Mouse (Mus musculus) embryonic facial prominence, embryonic 15.5 days (tissue): Measurements from ENCODE around the gene Sipa1l3. TPM values are rescaled to one million over a fixed set of nuclear protein-coding genes. Genes with fewer than 3 reads are reported as not detected.

Source experiments
- ATAC-seq: fragments of 200-750 bp; cut with Nextera tagmentation; 2 replicates; pipeline ENCODE4 v1.8.0; 2017; ENCODE audit warnings: low read depth, moderate TSS enrichment; ENCODE audit not compliant: insufficient number of reproducible peaks, low FRiP score, low TSS enrichment
- H3K27ac ChIP-seq: fragments of 300-500 bp; sonication (generic); replicated peaks from 2 replicates; pipeline ENCODE4 v1.5.1; 2015; ENCODE audit warnings: mild to moderate bottlenecking, inconsistent platforms
- H3K27me3 ChIP-seq: fragments of 300-500 bp; sonication (generic); 2 replicates; pipeline ENCODE4 v1.6.1; 2015; ENCODE audit warnings: inconsistent platforms
- H3K36me3 ChIP-seq: fragments of 300-500 bp; sonication (generic); 2 replicates; pipeline ENCODE4 v1.6.1; 2015; ENCODE audit warnings: mild to moderate bottlenecking, inconsistent platforms
- H3K4me1 ChIP-seq: fragments of 300-500 bp; sonication (generic); 2 replicates; pipeline ENCODE4 v1.6.1; 2015; ENCODE audit warnings: inconsistent platforms
- H3K4me2 ChIP-seq: fragments of 300-500 bp; sonication (generic); replicated peaks from 2 replicates; pipeline ENCODE4 v1.6.1; 2015; ENCODE audit warnings: mild to moderate bottlenecking, inconsistent platforms
- H3K4me3 ChIP-seq: fragments of 300-500 bp; sonication (generic); replicated peaks from 2 replicates; pipeline ENCODE4 v1.5.1; 2015; ENCODE audit warnings: mild to moderate bottlenecking, inconsistent platforms
- H3K9ac ChIP-seq: fragments of 300-500 bp; sonication (generic); 2 replicates; pipeline ENCODE4 v1.6.1; 2015; ENCODE audit warnings: inconsistent platforms
- H3K9me3 ChIP-seq: fragments of 300-500 bp; sonication (generic); replicated peaks from 2 replicates; pipeline ENCODE4 v1.6.1; 2016; ENCODE audit warnings: inconsistent platforms
- WGBS: fragments of 180-500 bp; shearing (Covaris S2); methylation state at CpG from one replicate; pipeline ENCODE4 v1.1.7; 2015; 5-methylcytosine and 5-hydroxymethylcytosine counted together
- polyA plus RNA-seq: library from polyadenylated mRNA; unstranded; fragments of >200 nt; fragmentation: Nextera tagmentation; extraction: Ambion mirVana; gene quantifications from 2 replicates; pipeline ENCODE4 v1.2.1, GENCODE M21; 2015

Gene Sipa1l3
- polyA plus RNA-seq, 1 experiment from 2014 or later, result 21.6 TPM

GRCm38 (mm10) chr7:29523700-29524099 is 5.3 kb upstream of the Sipa1l3 start:
- no peak overlapping the region for H3K27ac ChIP-seq
- H3K4me1 ChIP-seq, result peaks cover 6% of the 10 kb centered on the region; the same call in 1 of the 2 replicates
- no peak overlapping the region for H3K9ac ChIP-seq
- H3K27me3 ChIP-seq, result no peaks in the 10 kb centered on the region
- H3K4me3 ChIP-seq, result no peak overlapping the region
- no peaks in the 10 kb centered on the region for H3K9me3 ChIP-seq
- no peak overlapping the region for H3K4me2 ChIP-seq
- ATAC-seq, result no peak
- 0% methylated on average over 5 of the region's 5 CpGs for WGBS
- H3K36me3 ChIP-seq, result no peaks in the 10 kb centered on the region

- 52% methylated on average over 5 of the region's 5 CpGs for WGBS
- H3K4me2 ChIP-seq, result no peak overlapping the region
- no peak overlapping the region for H3K4me3 ChIP-seq
- no peak overlapping the region for H3K9ac ChIP-seq
- no peak for ATAC-seq
- no peaks in the 10 kb centered on the region for H3K27me3 ChIP-seq
- no peaks in the 10 kb centered on the region for H3K36me3 ChIP-seq
- no peak overlapping the region for H3K27ac ChIP-seq
- no peaks in the 10 kb centered on the region for H3K9me3 ChIP-seq
- peaks cover 13% of the 10 kb centered on the region for H3K4me1 ChIP-seq
These were observed 3.6 kb upstream of the Sipa1l3 start for GRCm38 (mm10) chr7:29521841-29522575.

GRCm38 (mm10) chr7:29521365-29521764 is 2.9 kb upstream of the Sipa1l3 start:
- WGBS, result 73% methylated on average over 5 of the region's 5 CpGs
- no peaks in the 10 kb centered on the region for H3K27me3 ChIP-seq
- H3K4me3 ChIP-seq, result no peak overlapping the region
- H3K9ac ChIP-seq, result no peak overlapping the region
- no peaks in the 10 kb centered on the region for H3K9me3 ChIP-seq
- H3K36me3 ChIP-seq, result no peaks in the 10 kb centered on the region
- H3K4me1 ChIP-seq, result peaks cover 20% of the 10 kb centered on the region
- no peak for ATAC-seq
- no peak overlapping the region for H3K27ac ChIP-seq
- H3K4me2 ChIP-seq, result no peak overlapping the region

- no peaks in the 10 kb centered on the region for H3K9me3 ChIP-seq
- H3K4me2 ChIP-seq, result no peak overlapping the region
- no peak overlapping the region for H3K9ac ChIP-seq
- H3K36me3 ChIP-seq, result no peaks in the 10 kb centered on the region
- no peaks in the 10 kb centered on the region for H3K27me3 ChIP-seq
- no peak overlapping the region for H3K27ac ChIP-seq
- WGBS, result 69% methylated on average over 2 of the region's 2 CpGs
- no peak for ATAC-seq
- no peak overlapping the region for H3K4me3 ChIP-seq
- H3K4me1 ChIP-seq, result peaks cover 24% of the 10 kb centered on the region
These were observed 2.4 kb upstream of the Sipa1l3 start for GRCm38 (mm10) chr7:29520794-29521193.

GRCm38 (mm10) chr7:29519211-29519550 is 740 bp upstream of the Sipa1l3 start:
- Histone ChIP-seq H3K36me3 (no peaks in the 10 kb centered on the region), H3K4me1 (peaks cover 35% of the 10 kb centered on the region), H3K4me2 (peak overlapping the region; percentile 90), H3K27me3 (no peaks in the 10 kb centered on the region), H3K4me3 (peak overlapping the region; percentile 97), H3K9me3 (no peaks in the 10 kb centered on the region), H3K27ac (peak overlapping the region; percentile 93), H3K9ac (peak overlapping the region; percentile 44)
- 0% methylated on average over 19 of the region's 19 CpGs for WGBS
- ATAC-seq, result no peak

- Histone ChIP-seq H3K27me3 (no peaks in the 10 kb centered on the region), H3K4me2 (peak overlapping the region; percentile 90), H3K27ac (peak overlapping the region; percentile 93), H3K4me1 (peaks cover 46% of the 10 kb centered on the region), H3K9me3 (no peaks in the 10 kb centered on the region), H3K36me3 (no peaks in the 10 kb centered on the region), H3K9ac (peak overlapping the region; percentile 90), H3K4me3 (peak overlapping the region; percentile 97)
- peak; percentile 2; the same call in 1 of the 2 replicates for ATAC-seq
- 0% methylated on average over 28 of the region's 28 CpGs for WGBS
These were observed 404 bp downstream of the Sipa1l3 start for GRCm38 (mm10) chr7:29518054-29518420.

- Histone ChIP-seq H3K4me2 (peak overlapping the region; percentile 90), H3K9ac (no peak overlapping the region), H3K27ac (no peak overlapping the region), H3K27me3 (no peaks in the 10 kb centered on the region), H3K4me3 (peak overlapping the region; percentile 97), H3K36me3 (no peaks in the 10 kb centered on the region), H3K9me3 (no peaks in the 10 kb centered on the region), H3K4me1 (peaks cover 53% of the 10 kb centered on the region)
- WGBS, result 48% methylated on average over 5 of the region's 5 CpGs
- no peak for ATAC-seq
These were observed 1.3 kb downstream of the Sipa1l3 start for GRCm38 (mm10) chr7:29517178-29517577.

GRCm38 (mm10) chr7:29515652-29516051 is 2.8 kb downstream of the Sipa1l3 start:
- no peak overlapping the region for H3K4me3 ChIP-seq
- H3K4me1 ChIP-seq, result peaks cover 69% of the 10 kb centered on the region
- H3K27me3 ChIP-seq, result no peaks in the 10 kb centered on the region
- no peaks in the 10 kb centered on the region for H3K36me3 ChIP-seq
- 39% methylated on average over 3 of the region's 3 CpGs for WGBS
- ATAC-seq, result no peak
- no peak overlapping the region for H3K27ac ChIP-seq
- no peaks in the 10 kb centered on the region for H3K9me3 ChIP-seq
- no peak overlapping the region for H3K4me2 ChIP-seq
- no peak overlapping the region for H3K9ac ChIP-seq

GRCm38 (mm10) chr7:29512729-29513128 is 5.7 kb downstream of the Sipa1l3 start:
- ATAC-seq, result no peak
- H3K4me1 ChIP-seq, result peaks cover 75% of the 10 kb centered on the region
- 59% methylated on average over 4 of the region's 4 CpGs for WGBS
- H3K36me3 ChIP-seq, result no peaks in the 10 kb centered on the region
- no peak overlapping the region for H3K9ac ChIP-seq
- H3K27me3 ChIP-seq, result no peaks in the 10 kb centered on the region
- H3K4me2 ChIP-seq, result no peak overlapping the region
- H3K27ac ChIP-seq, result peak overlapping the region; percentile 28
- no peak overlapping the region for H3K4me3 ChIP-seq
- H3K9me3 ChIP-seq, result no peaks in the 10 kb centered on the region

GRCm38 (mm10) chr7:29511598-29512275 is 6.7 kb downstream of the Sipa1l3 start:
- no peak overlapping the region for H3K9ac ChIP-seq
- H3K27ac ChIP-seq, result peak overlapping the region; percentile 28; the same call in 1 of the 2 replicates
- H3K4me2 ChIP-seq, result no peak overlapping the region
- WGBS, result 37% methylated on average over 9 of the region's 9 CpGs
- ATAC-seq, result no peak
- no peak overlapping the region for H3K4me3 ChIP-seq
- peaks cover 71% of the 10 kb centered on the region for H3K4me1 ChIP-seq
- no peaks in the 10 kb centered on the region for H3K27me3 ChIP-seq
- no peaks in the 10 kb centered on the region for H3K9me3 ChIP-seq
- no peaks in the 10 kb centered on the region for H3K36me3 ChIP-seq

GRCm38 (mm10) chr7:29508522-29508921 is 9.9 kb downstream of the Sipa1l3 start:
- Histone ChIP-seq H3K27ac (no peak overlapping the region), H3K9ac (no peak overlapping the region), H3K9me3 (no peaks in the 10 kb centered on the region), H3K36me3 (no peaks in the 10 kb centered on the region), H3K4me2 (no peak overlapping the region), H3K4me3 (no peak overlapping the region), H3K4me1 (peaks cover 75% of the 10 kb centered on the region), H3K27me3 (no peaks in the 10 kb centered on the region)
- ATAC-seq, result no peak
- 75% methylated on average over 7 of the region's 7 CpGs for WGBS
